Mouse (Mus musculus) spleen, adult 2 months (tissue): ENCODE results near the gene Ank2.

Experiments
- CTCF ChIP-seq: fragments of 200-500 bp; IDR thresholded peaks from 2 replicates; pipeline ENCODE4 v1.5.1; 2011; ENCODE audit warnings: mild to moderate bottlenecking, inconsistent platforms; ENCODE audit not compliant: insufficient read depth, insufficient read length, insufficient replicate concordance; ENCODE audit errors: extremely low read depth
- POLR2A ChIP-seq: fragments of 200-500 bp; IDR thresholded peaks from 2 replicates; pipeline ENCODE4 v1.6.1; 2011; ENCODE audit warnings: low read depth, low read length, inconsistent platforms

GRCm38 (mm10) chr3:127013976-127014375 is 485.2 kb downstream of the Ank2 start:
- no peak for TF ChIP-seq CTCF
- no peak for TF ChIP-seq POLR2A
